Mouse (Mus musculus): ENCODE measurements around the gene Cd9.
"Not testable (repeated sequence)": the region's sequence is repeated elsewhere in the genome, so short reads cannot be mapped to it uniquely, and the experiment has no call there.

Gene Cd9

GRCm38 (mm10) chr6:125503186-125503802 is 8.7 kb upstream of the Cd9 start:
- DNase-seq (ENCODE audit: low spot score): no peak

GRCm38 (mm10) chr6:125498062-125498461 is 3.5 kb upstream of the Cd9 start:
- no peak for DNase-seq (ENCODE audit: low spot score)

DNA sequence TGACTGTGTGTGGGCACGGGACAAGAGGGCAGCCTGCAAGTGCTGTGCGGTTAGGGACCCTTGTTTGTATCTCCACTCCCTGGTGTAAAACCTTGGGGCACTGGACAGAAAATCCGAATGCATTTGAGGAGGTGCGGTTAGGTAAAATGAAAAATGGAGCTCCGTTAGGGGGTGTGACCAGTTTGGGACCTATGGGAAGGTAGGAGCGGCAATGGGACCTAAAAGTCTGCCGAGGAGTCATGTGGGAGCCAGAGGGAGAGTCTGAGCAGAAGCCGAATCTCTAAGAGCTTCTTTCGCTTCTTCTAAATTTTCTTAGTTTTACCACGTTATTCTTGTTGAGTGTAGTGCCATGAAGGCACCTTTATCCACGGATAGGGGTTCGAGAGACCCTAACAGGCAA is 1.8 kb upstream of the Cd9 start:
- no peak for DNase-seq (ENCODE audit: low spot score)

- no peak for DNase-seq (ENCODE audit: low spot score)
Observed at GRCm38 (mm10) chr6:125495361-125495760, 770 bp upstream of the Cd9 start.

DNA sequence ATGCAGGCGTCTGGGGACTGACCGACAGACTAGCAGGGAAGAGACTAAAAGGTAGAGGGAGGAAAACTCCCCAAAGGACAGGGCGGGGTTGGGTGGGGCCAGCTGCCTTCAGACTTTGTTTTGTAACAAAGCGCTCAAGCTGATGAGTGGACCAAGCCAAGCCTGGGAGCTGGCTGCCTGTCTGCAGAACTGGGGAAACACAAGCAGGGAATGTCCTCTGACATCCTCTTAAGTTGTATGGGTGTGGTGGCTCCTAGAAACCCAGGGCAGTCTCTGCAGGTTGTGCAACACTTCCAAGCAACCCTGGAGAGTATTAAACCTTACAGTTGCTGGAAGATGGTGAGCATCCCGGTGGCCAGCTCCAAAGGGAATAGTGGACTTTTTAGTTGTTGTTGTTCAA is 1.4 kb downstream of the Cd9 start:
- DNase-seq (ENCODE audit: low spot score): no peak

GRCm38 (mm10) chr6:125492664-125493063 is 1.9 kb downstream of the Cd9 start:
- no peak for DNase-seq (ENCODE audit: low spot score)

GRCm38 (mm10) chr6:125492033-125492432 is 2.6 kb downstream of the Cd9 start:
- no peak for DNase-seq (ENCODE audit: low spot score)

DNA sequence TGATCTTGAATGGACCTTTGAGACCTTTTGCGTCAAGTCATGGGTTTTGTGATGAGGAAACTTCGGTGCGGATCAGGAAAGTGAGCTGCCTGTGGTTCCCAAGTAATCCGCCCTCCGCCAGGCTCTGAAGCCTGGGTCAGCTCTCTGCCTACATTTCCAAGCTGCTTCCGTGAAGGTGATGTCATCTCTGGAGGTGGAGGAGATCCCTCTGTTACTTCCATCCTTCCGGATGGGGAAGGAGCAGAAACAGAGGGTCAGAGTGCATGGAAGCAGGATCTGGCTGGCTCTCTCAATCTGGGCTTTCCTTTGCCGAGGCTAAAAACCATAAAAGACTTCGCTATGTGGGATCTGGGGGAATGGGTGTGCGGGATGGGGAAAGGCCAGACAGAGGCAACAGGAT is 3.2 kb downstream of the Cd9 start:
- DNase-seq (ENCODE audit: low spot score): no peak

GRCm38 (mm10) chr6:125489881-125490559 is 4.6 kb downstream of the Cd9 start:
- peak; percentile 49 for DNase-seq (ENCODE audit: low spot score)

GRCm38 (mm10) chr6:125485589-125485988 is 9.0 kb downstream of the Cd9 start:
- no peak for DNase-seq (ENCODE audit: low spot score)

- no peak for DNase-seq (ENCODE audit: low spot score)
Observed at GRCm38 (mm10) chr6:125484721-125485120, 9.9 kb downstream of the Cd9 start.

DNA sequence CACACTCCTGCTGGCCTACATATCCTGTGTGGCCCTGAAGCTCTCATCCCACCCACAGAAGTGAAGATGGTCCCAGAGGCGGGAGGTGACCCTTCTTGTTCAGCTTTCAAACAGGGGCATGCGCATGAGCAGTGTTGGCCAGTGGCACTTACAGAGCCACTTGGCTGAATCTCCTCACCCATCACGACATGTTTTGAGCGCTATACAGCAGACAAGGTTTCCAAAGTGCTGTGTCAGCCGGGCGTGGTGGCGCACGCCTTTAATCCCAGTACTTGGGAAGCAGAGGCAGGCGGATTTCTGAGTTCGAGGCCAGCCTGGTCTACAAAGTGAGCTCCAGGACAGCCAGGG is 10.3 kb downstream of the Cd9 start:
- not testable (repeated sequence) for DNase-seq (ENCODE audit: low spot score)

GRCm38 (mm10) chr6:125483515-125484312 is 10.9 kb downstream of the Cd9 start:
- DNase-seq (ENCODE audit: low spot score): no peak

- DNase-seq (ENCODE audit: low spot score): no peak
Observed at GRCm38 (mm10) chr6:125482427-125482831, 12.2 kb downstream of the Cd9 start.

- DNase-seq (ENCODE audit: low spot score): no peak
Observed at GRCm38 (mm10) chr6:125481667-125482390, 12.8 kb downstream of the Cd9 start.

DNA sequence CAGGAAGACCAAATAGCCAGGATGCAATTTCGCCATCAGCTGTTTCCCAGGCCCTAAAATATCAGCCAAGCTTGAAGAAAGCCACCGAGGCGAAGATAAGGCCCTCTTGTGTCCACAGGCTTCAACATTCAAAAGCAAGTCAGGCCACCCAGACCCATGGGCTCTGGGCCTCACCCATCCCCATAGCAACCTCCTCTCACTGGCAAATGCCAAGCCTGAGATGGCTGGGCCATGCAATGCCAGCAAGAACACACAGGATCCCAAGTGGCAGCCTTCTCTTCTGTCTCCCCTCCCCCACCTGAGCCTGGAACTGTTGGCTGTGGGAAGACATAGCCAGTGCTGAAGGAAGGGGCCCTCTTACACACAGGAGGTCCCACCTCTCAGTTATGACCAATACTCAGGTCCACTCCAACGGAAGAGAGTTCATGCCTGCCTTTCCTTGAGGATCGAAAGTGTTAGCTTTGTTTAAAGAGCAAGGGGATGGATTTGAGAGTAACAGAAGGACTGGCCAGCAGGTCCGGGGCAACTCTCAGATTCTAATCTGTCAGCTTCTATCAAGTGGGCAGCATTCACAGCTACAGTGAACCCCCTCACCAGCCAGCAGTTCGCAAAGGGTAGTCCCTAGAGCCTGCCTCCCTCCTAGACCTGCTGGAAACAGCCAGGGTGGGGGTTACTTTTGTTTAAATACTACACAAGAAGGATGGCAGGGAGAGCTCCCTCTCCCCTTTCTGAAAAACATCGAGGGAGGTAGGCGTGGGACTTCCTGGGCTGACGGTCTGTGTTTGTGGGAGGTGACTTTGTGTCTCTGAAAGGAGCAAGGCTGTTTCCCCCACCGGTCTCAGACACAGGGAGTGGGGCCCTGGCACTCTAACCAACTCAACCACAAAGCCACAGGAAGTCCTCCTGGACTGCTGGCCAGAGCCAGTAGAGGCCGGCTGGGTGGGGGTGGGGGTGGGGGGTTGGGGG is 13.9 kb downstream of the Cd9 start:
- DNase-seq (ENCODE audit: low spot score): no peak

DNA sequence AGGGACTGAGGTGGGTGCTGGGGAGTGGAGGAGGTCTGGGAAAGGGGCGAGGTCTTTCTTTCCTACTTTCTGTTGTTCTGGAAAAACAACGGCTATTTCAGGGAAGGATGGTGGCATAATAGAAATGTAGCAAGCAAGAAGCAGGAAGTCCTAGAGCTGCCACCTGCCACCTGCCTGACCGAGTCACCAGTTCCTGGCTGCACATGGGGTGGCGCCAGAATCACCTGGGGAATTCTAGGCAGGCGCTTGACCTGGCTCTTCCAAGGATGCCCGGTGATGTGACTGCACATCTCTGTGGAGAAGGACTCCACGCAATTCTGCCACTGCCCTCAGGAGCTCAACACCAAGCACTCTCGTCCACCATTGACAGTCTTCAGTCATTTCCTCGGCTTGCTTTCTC is 15.2 kb downstream of the Cd9 start:
- DNase-seq (ENCODE audit: low spot score): no peak

GRCm38 (mm10) chr6:125478135-125479128 is 16.2 kb downstream of the Cd9 start:
- DNase-seq (ENCODE audit: low spot score): no peak

GRCm38 (mm10) chr6:125476826-125477589 is 17.6 kb downstream of the Cd9 start:
- no peak for DNase-seq (ENCODE audit: low spot score)
